Mouse (Mus musculus): ENCODE data around the gene Mrgprh.

Gene Mrgprh

GRCm38 (mm10) chr17:12916588-12917380 is 41.0 kb downstream of the Mrgprh start:
- DNase-seq (ENCODE audit: low spot score in 2 of 2), result peak in 1 of 2 experiments; percentile 60

GRCm38 (mm10) chr17:12921073-12921472 is 45.2 kb downstream of the Mrgprh start:
- DNase-seq (ENCODE audit: low spot score in 2 of 2), result no peak

GRCm38 (mm10) chr17:12925001-12925400 is 49.2 kb downstream of the Mrgprh start:
- no peak for DNase-seq (ENCODE audit: low spot score in 2 of 2)

DNA sequence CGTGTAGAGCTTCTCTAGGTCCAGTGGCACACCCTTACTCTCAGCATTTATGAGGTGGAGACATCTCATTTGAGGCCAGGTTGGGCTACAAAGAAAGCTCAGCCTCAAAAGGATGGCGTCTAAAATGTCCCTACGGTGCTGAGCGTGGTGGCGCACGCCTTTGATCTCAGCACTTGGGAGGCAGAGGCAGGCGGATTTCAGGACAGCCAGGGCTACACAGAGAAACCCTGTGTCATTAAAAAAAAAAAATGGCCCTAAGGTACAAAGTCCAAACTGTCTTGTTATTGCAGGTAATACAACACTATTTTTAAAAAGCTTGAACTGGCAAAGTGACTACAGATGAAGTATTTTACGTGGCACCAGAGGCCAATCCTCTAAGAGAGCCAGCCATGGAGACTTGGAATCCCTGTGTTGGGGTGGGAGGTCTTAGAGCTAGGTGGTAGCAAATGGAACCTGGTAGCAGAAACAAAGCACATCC is 49.9 kb downstream of the Mrgprh start:
- no peak for DNase-seq (ENCODE audit: low spot score in 2 of 2)
